Comparison of ENCODE assay signal across 9 mouse cellular contexts in the genomic region with DNA sequence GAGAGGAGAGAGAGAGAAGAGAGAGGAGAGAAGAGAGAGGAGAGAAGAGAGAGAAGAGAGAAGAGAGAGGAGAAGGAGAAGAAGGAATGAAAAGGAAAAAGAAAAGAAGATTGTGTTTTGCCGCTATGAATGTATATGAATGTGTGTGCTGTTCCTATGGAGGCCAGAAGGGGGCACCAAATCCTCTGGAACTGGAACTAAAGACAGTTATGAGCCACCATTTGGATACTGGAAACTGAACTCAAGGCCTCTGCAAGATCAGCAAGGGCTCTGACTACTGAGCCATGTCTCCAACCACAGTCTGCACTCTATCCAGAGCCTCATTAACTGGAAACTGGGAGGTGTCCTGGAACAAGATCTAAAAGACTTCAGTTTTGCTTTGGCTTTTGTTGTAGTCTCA. TPM values are rescaled to one million over a fixed set of nuclear protein-coding genes. Genes with fewer than 3 reads are reported as not detected.
A peak's percentile ranks its signal among the peaks of the same experiment; 100 is the strongest.
DNase-seq lines count a peak whose midpoint lies in the region; ATAC-seq and TF ChIP-seq lines count a peak whose summit lies in the region.
"Had no signal": no experiment of that assay in that cellular context is flagged by ENCODE, and none has a peak within 500 bp of the region (broad histone marks: within the 10 kb centered on the region; RNA-seq: fewer than 3 reads in every experiment).

No protein-coding gene starts in this region.

- no peak overlapping the region for H3K4me2 ChIP-seq in midbrain, postnatal 0 days (ENCODE audit: low read depth, low read length, poor library complexity, severe bottlenecking)
- no peak overlapping the region for H3K4me2 ChIP-seq in heart, postnatal 0 days (ENCODE audit: low read depth, low read length)
- H3K4me2 ChIP-seq: liver, embryonic 13.5 days had no signal

- no peaks in the 10 kb centered on the region for H3K4me1 ChIP-seq in cerebellum, adult 2 months (ENCODE audit: control insufficient read depth, insufficient read depth, low read length)
- H3K4me1 ChIP-seq in midbrain, postnatal 0 days (ENCODE audit: insufficient read depth, low read length), result no peaks in the 10 kb centered on the region
- H3K4me1 ChIP-seq in midbrain, embryonic 10.5 days, result peaks cover 22% of the 10 kb centered on the region
- peaks cover 3% of the 10 kb centered on the region; the same call in 1 of the 2 replicates for H3K4me1 ChIP-seq in heart, postnatal 0 days (ENCODE audit: control insufficient read depth, insufficient read depth)

- H3K27me3 ChIP-seq in cerebellum, adult 2 months (ENCODE audit: control insufficient read depth, insufficient read depth, low read length), result no peaks in the 10 kb centered on the region
- no peaks in the 10 kb centered on the region for H3K27me3 ChIP-seq in midbrain, postnatal 0 days (ENCODE audit: insufficient read depth, low read length)
- peaks cover 19% of the 10 kb centered on the region for H3K27me3 ChIP-seq in midbrain, embryonic 10.5 days (ENCODE audit: low read depth, poor library complexity, severe bottlenecking)
- no peaks in the 10 kb centered on the region for H3K27me3 ChIP-seq in heart, postnatal 0 days (ENCODE audit: control insufficient read depth, insufficient read depth, low read length)
- H3K27me3 ChIP-seq: liver, embryonic 13.5 days had no signal

- H3K9ac ChIP-seq in midbrain, postnatal 0 days (replicated peaks; ENCODE audit: low read length, poor library complexity, severe bottlenecking), result no peak overlapping the region
- H3K9ac ChIP-seq in heart, postnatal 0 days (replicated peaks; ENCODE audit: low read depth, low read length), result no peak overlapping the region
- H3K9ac ChIP-seq: liver, embryonic 13.5 days had no signal

- no peak for ATAC-seq in midbrain, postnatal 0 days (ENCODE audit: low FRiP score)
- ATAC-seq in heart, postnatal 0 days (ENCODE audit: insufficient read depth, low read depth), result no peak
- peak; percentile 70 for ATAC-seq in neutrophil, adult 5-6 weeks (ENCODE audit: extremely low read depth, insufficient number of reproducible peaks, low FRiP score, poor library complexity, severe bottlenecking)

- TF ChIP-seq EP300 in heart, postnatal 0 days (IDR thresholded peaks at IDR 0.05; ENCODE audit: low read depth), result no peak

- no peak for DNase-seq in cerebellum, adult 2 months
- no peak for DNase-seq in cerebellum, adult 11-12 months
- DNase-seq in midbrain, postnatal 0 days (ENCODE audit: low spot score), result no peak
- no peak for DNase-seq in midbrain, embryonic 10.5 days (ENCODE audit: low spot score)
- DNase-seq in heart, postnatal 0 days (ENCODE audit: low spot score), result no peak
- no peak for DNase-seq in testis, postnatal 10 days (ENCODE audit: low spot score)
- no peak for DNase-seq in left cerebral cortex, adult 9 months (ENCODE audit: low spot score in 2 of 2)
- DNase-seq: liver, embryonic 13.5 days had no signal

- H3K9me3 ChIP-seq in midbrain, postnatal 0 days (ENCODE audit: low read length), result no peaks in the 10 kb centered on the region
- H3K9me3 ChIP-seq in midbrain, embryonic 10.5 days (replicated peaks), result no peaks in the 10 kb centered on the region
- no peaks in the 10 kb centered on the region for H3K9me3 ChIP-seq in heart, postnatal 0 days (replicated peaks; ENCODE audit: control insufficient read depth, low read length)
- H3K9me3 ChIP-seq: liver, embryonic 13.5 days had no signal

- no peak overlapping the region for H3K4me3 ChIP-seq in cerebellum, adult 2 months (replicated peaks; ENCODE audit: insufficient read depth, low read depth, low read length)
- H3K4me3 ChIP-seq in midbrain, postnatal 0 days (ENCODE audit: low read depth, low read length), result no peak overlapping the region
- H3K4me3 ChIP-seq in midbrain, embryonic 10.5 days, result no peak overlapping the region
- H3K4me3 ChIP-seq in heart, postnatal 0 days (ENCODE audit: low read depth, low read length), result no peak overlapping the region
- H3K4me3 ChIP-seq: liver, embryonic 13.5 days had no signal

- peaks cover 34% of the 10 kb centered on the region for H3K36me3 ChIP-seq in midbrain, postnatal 0 days (ENCODE audit: insufficient read depth, low read length)
- peaks cover 66% of the 10 kb centered on the region for H3K36me3 ChIP-seq in midbrain, embryonic 10.5 days
- H3K36me3 ChIP-seq in heart, postnatal 0 days (replicated peaks; ENCODE audit: control insufficient read depth, insufficient read depth, low read length), result peaks cover 60% of the 10 kb centered on the region

- no peak for TF ChIP-seq POLR2A in cerebellum, adult 2 months (IDR thresholded peaks at IDR 0.05; ENCODE audit: borderline replicate concordance, insufficient read depth, low read length)

- TF ChIP-seq CTCF in cerebellum, adult 2 months (IDR thresholded peaks at IDR 0.05; ENCODE audit: borderline replicate concordance, insufficient read depth, low read depth, low read length), result peak; percentile 23; the same call in 1 of the 2 replicates
- TF ChIP-seq CTCF in midbrain, postnatal 0 days (IDR thresholded peaks at IDR 0.05), result peak; percentile 70
- TF ChIP-seq CTCF in heart, postnatal 0 days (IDR thresholded peaks at IDR 0.05; ENCODE audit: low read depth), result peak; percentile 67

- no peak overlapping the region for H3K27ac ChIP-seq in cerebellum, adult 2 months (ENCODE audit: insufficient read depth, low read length)
- no peak overlapping the region for H3K27ac ChIP-seq in midbrain, postnatal 0 days (ENCODE audit: low read depth, low read length)
- H3K27ac ChIP-seq in midbrain, embryonic 10.5 days (replicated peaks), result no peak overlapping the region
- H3K27ac ChIP-seq in heart, postnatal 0 days (ENCODE audit: low read depth), result peak overlapping the region; percentile 58
- H3K27ac ChIP-seq: liver, embryonic 13.5 days had no signal

- 91% methylated on average over 1 of the region's 1 CpGs for WGBS in cerebellum, adult 2 months
- 82% methylated on average over 1 of the region's 1 CpGs for WGBS in midbrain, postnatal 0 days
- 87% methylated on average over 1 of the region's 1 CpGs for WGBS in midbrain, embryonic 10.5 days
- WGBS in heart, postnatal 0 days, result 76% methylated on average over 1 of the region's 1 CpGs

RNA-seq across cellular contexts. Expression of a gene that starts 31.3 kb away (rescaled TPM):
- polyA plus RNA-seq in cerebellum, adult 2 months (2012; rRNA removed), result 1.1 and 1.9 TPM in 2 replicates
- 0.38 and 2.3 TPM in 2 replicates for total RNA-seq in midbrain, postnatal 0 days (2014; rRNA removed)
- 1.4 and 1.6 TPM in 2 replicates for polyA plus RNA-seq in midbrain, postnatal 0 days (2015; fragmentation: Nextera tagmentation; extraction: Ambion mirVana)
- polyA plus RNA-seq in midbrain, embryonic 10.5 days (2016; fragmentation: Nextera tagmentation; extraction: Ambion mirVana), result 0.11 and 0.19 TPM in 2 replicates
- not detected in 2 replicates for total RNA-seq in heart, postnatal 0 days (2014; rRNA removed; ENCODE audit: low replicate concordance)
- 0.07 and 0.22 TPM in 2 replicates for polyA plus RNA-seq in heart, postnatal 0 days (2015; fragmentation: Nextera tagmentation; extraction: Ambion mirVana)
- total RNA-seq in neutrophil, adult 5-6 weeks (2017), result not detected in 2 replicates
- polyA plus RNA-seq: liver, embryonic 13.5 days had no signal

RNA-seq across cellular contexts. Expression of a gene that starts 32.1 kb away (rescaled TPM):
- polyA plus RNA-seq in cerebellum, adult 2 months (2012; rRNA removed), result 141 and 152 TPM in 2 replicates
- total RNA-seq in midbrain, postnatal 0 days (2014; rRNA removed), result 95.5 and 97.9 TPM in 2 replicates
- 99.6 and 107 TPM in 2 replicates for polyA plus RNA-seq in midbrain, postnatal 0 days (2015; fragmentation: Nextera tagmentation; extraction: Ambion mirVana)
- 61.2 and 70.7 TPM in 2 replicates for polyA plus RNA-seq in midbrain, embryonic 10.5 days (2016; fragmentation: Nextera tagmentation; extraction: Ambion mirVana)
- 25.4 and 26.9 TPM in 2 replicates for total RNA-seq in heart, postnatal 0 days (2014; rRNA removed; ENCODE audit: low replicate concordance)
- 27.4 and 29.3 TPM in 2 replicates for polyA plus RNA-seq in heart, postnatal 0 days (2015; fragmentation: Nextera tagmentation; extraction: Ambion mirVana)
- 6.1 and 13.2 TPM in 2 replicates for total RNA-seq in neutrophil, adult 5-6 weeks (2017)

RNA-seq across cellular contexts. Expression of a gene that starts 43.3 kb away (rescaled TPM):
- polyA plus RNA-seq in cerebellum, adult 2 months (2012; rRNA removed), result 10.0 and 10.7 TPM in 2 replicates
- 13.5 and 15.5 TPM in 2 replicates for total RNA-seq in midbrain, postnatal 0 days (2014; rRNA removed)
- 8.5 and 9.8 TPM in 2 replicates for polyA plus RNA-seq in midbrain, postnatal 0 days (2015; fragmentation: Nextera tagmentation; extraction: Ambion mirVana)
- 10.9 and 12.6 TPM in 2 replicates for polyA plus RNA-seq in midbrain, embryonic 10.5 days (2016; fragmentation: Nextera tagmentation; extraction: Ambion mirVana)
- total RNA-seq in heart, postnatal 0 days (2014; rRNA removed; ENCODE audit: low replicate concordance), result 18.2 and 21.6 TPM in 2 replicates
- polyA plus RNA-seq in heart, postnatal 0 days (2015; fragmentation: Nextera tagmentation; extraction: Ambion mirVana), result 10.1 and 12.1 TPM in 2 replicates
- total RNA-seq in neutrophil, adult 5-6 weeks (2017), result 32.8 and 34.3 TPM in 2 replicates
